Mouse (Mus musculus) hindbrain, embryonic 14.5 days (tissue): ENCODE results near the gene Wipi1. TPM values are rescaled to one million over a fixed set of nuclear protein-coding genes. Genes with fewer than 3 reads are reported as not detected.

Source experiments
- polyA plus RNA-seq: library from polyadenylated mRNA; unstranded; fragments of >200 nt; fragmentation: Nextera tagmentation; extraction: Ambion mirVana; gene quantifications from 2 replicates; pipeline ENCODE4 v1.2.1, GENCODE M21; 2014

The Wipi1 gene
- polyA plus RNA-seq, 1 experiment from 2014 or later = 13.2 TPM

Other genes starting within 250 kb of the Wipi1 start
- gene Gna13, start 249.1 kb downstream of the Wipi1 start, polyA plus RNA-seq = 21.8 and 24.4 TPM in 2 replicates
- gene 9930022D16Rik, start 198.1 kb downstream of the Wipi1 start, polyA plus RNA-seq = not detected in 2 replicates
- gene Amz2, start 186.0 kb downstream of the Wipi1 start, polyA plus RNA-seq = 55.6 and 65.8 TPM in 2 replicates
- 6.8 and 8.8 TPM in 2 replicates for gene Arsg, start 138.6 kb downstream of the Wipi1 start, polyA plus RNA-seq
- gene Slc16a6, start 138.4 kb downstream of the Wipi1 start, polyA plus RNA-seq = 4.2 and 7.5 TPM in 2 replicates
- 515 and 597 TPM in 2 replicates for gene Prkar1a, start 37.4 kb upstream of the Wipi1 start, polyA plus RNA-seq
- 4.9 and 5.0 TPM in 2 replicates for gene Fam20a, start 110.3 kb upstream of the Wipi1 start, polyA plus RNA-seq
- not detected in 2 replicates for gene 1700012B07Rik, start 216.1 kb upstream of the Wipi1 start, polyA plus RNA-seq